Mouse (Mus musculus): ENCODE results near the gene Mmrn2.

GRCm38 (mm10) chr14:34382921-34383704, 7.8 kb downstream of the Mmrn2 start:
- TF ChIP-seq CTCF (conservative IDR thresholded peaks at IDR 0.05; ENCODE audit: insufficient read depth, insufficient read length, low read depth, low read length), result no peak
- TF ChIP-seq POLR2A (IDR thresholded peaks at IDR 0.05; ENCODE audit: low read depth, low read length), result no peak
